Mouse (Mus musculus): ENCODE measurements around the gene Sgta. TPM values are rescaled to one million over a fixed set of nuclear protein-coding genes. Genes with fewer than 3 reads are reported as not detected.

Sgta gene
- polyA plus RNA-seq, 2 experiments = 176 to 205 TPM

GRCm38 (mm10) chr10:80996501-80996900, 63.5 kb downstream of the Sgta start:
- WGBS = 92% methylated on average over 8 of the region's 8 CpGs
- H3K4me1 ChIP-seq (ENCODE audit: control insufficient read depth, insufficient read depth, low read length) = peaks cover 3% of the 10 kb centered on the region; the same call in 1 of the 2 replicates
- H3K27ac ChIP-seq (replicated peaks; ENCODE audit: low read depth, low read length) = no peak overlapping the region
- no peak overlapping the region for H3K9ac ChIP-seq (ENCODE audit: low read depth, low read length, severe bottlenecking)
- H3K4me3 ChIP-seq (replicated peaks; ENCODE audit: low read length) = no peak overlapping the region
- H3K4me2 ChIP-seq (replicated peaks; ENCODE audit: low read depth, low read length, severe bottlenecking) = no peak overlapping the region
- DNase-seq (ENCODE audit: low spot score) (no peak), ATAC-seq (ENCODE audit: low FRiP score, low read depth) (no peak)
- no peak for TF ChIP-seq POLR2A (IDR thresholded peaks at IDR 0.05; ENCODE audit: borderline replicate concordance, extremely low read depth, insufficient read depth, insufficient read length)
- H3K27me3 ChIP-seq (ENCODE audit: control insufficient read depth, insufficient read depth, low read length) = no peaks in the 10 kb centered on the region; the same call in 1 of the 2 replicates
- no peaks in the 10 kb centered on the region for H3K36me3 ChIP-seq (ENCODE audit: control insufficient read depth, insufficient read depth, low read length)
- no peaks in the 10 kb centered on the region for H3K9me3 ChIP-seq (ENCODE audit: control insufficient read depth, low read length)

- Histone ChIP-seq H3K9ac (ENCODE audit: low read depth, low read length, severe bottlenecking) (no peak overlapping the region), H3K4me1 (ENCODE audit: control insufficient read depth, insufficient read depth, low read length) (peaks cover 3% of the 10 kb centered on the region; the same call in 1 of the 2 replicates), H3K36me3 (ENCODE audit: control insufficient read depth, insufficient read depth, low read length) (no peaks in the 10 kb centered on the region), H3K27me3 (ENCODE audit: control insufficient read depth, insufficient read depth, low read length) (no peaks in the 10 kb centered on the region; the same call in 1 of the 2 replicates), H3K27ac (replicated peaks; ENCODE audit: low read depth, low read length) (no peak overlapping the region), H3K4me2 (replicated peaks; ENCODE audit: low read depth, low read length, severe bottlenecking) (peak overlapping the region; percentile 35), H3K4me3 (replicated peaks; ENCODE audit: low read length) (0 out of 2 replicates have a peak overlapping the region, but pooled peaks have one; percentile 7), H3K9me3 (ENCODE audit: control insufficient read depth, low read length) (no peaks in the 10 kb centered on the region)
- peak; percentile 77 for DNase-seq (ENCODE audit: low spot score)
- WGBS = 12% methylated on average over 21 of the region's 21 CpGs
- ATAC-seq (ENCODE audit: low FRiP score, low read depth) = peak; percentile 48
- TF ChIP-seq POLR2A (IDR thresholded peaks at IDR 0.05; ENCODE audit: borderline replicate concordance, extremely low read depth, insufficient read depth, insufficient read length) = peak; percentile 33; the same call in 1 of the 2 replicates
Measured at GRCm38 (mm10) chr10:80995091-80995632, 64.8 kb downstream of the Sgta start.

GRCm38 (mm10) chr10:80994621-80995020, 65.4 kb downstream of the Sgta start:
- no peak overlapping the region for H3K4me3 ChIP-seq (replicated peaks; ENCODE audit: low read length)
- no peaks in the 10 kb centered on the region for H3K36me3 ChIP-seq (ENCODE audit: control insufficient read depth, insufficient read depth, low read length)
- H3K27me3 ChIP-seq (ENCODE audit: control insufficient read depth, insufficient read depth, low read length) = no peaks in the 10 kb centered on the region; the same call in 1 of the 2 replicates
- no peak for TF ChIP-seq POLR2A (IDR thresholded peaks at IDR 0.05; ENCODE audit: borderline replicate concordance, extremely low read depth, insufficient read depth, insufficient read length)
- H3K4me2 ChIP-seq (replicated peaks; ENCODE audit: low read depth, low read length, severe bottlenecking) = no peak overlapping the region
- H3K9ac ChIP-seq (ENCODE audit: low read depth, low read length, severe bottlenecking) = no peak overlapping the region
- no peak for DNase-seq (ENCODE audit: low spot score)
- WGBS = 58% methylated on average over 4 of the region's 4 CpGs
- H3K4me1 ChIP-seq (ENCODE audit: control insufficient read depth, insufficient read depth, low read length) = peaks cover under 1% of the 10 kb centered on the region; the same call in 1 of the 2 replicates
- H3K9me3 ChIP-seq (ENCODE audit: control insufficient read depth, low read length) = no peaks in the 10 kb centered on the region
- H3K27ac ChIP-seq (replicated peaks; ENCODE audit: low read depth, low read length) = no peak overlapping the region
- ATAC-seq (ENCODE audit: low FRiP score, low read depth) = no peak

Small RNA genes lying within 50 kb of the gene (microRNA-seq; reads per million reads assigned to microRNA genes)
- gene Mir5615-1 = not detected
- not detected for gene Mir5615-2

Other genes starting within 250 kb of the Sgta start
- gene Jsrp1, start 246.7 kb downstream of the Sgta start, polyA plus RNA-seq (2012; rRNA removed) = 8.5 and 12.1 TPM in 2 replicates
- 5.1 and 6.1 TPM in 2 replicates for gene Jsrp1, start 246.7 kb downstream of the Sgta start, polyA plus RNA-seq (2014; fragmentation: Nextera tagmentation; extraction: Ambion mirVana)
- 882 and 1,248 TPM in 2 replicates for gene Oaz1, start 233.5 kb downstream of the Sgta start, polyA plus RNA-seq (2012; rRNA removed)
- 1,813 and 1,884 TPM in 2 replicates for gene Oaz1, start 233.5 kb downstream of the Sgta start, polyA plus RNA-seq (2014; fragmentation: Nextera tagmentation; extraction: Ambion mirVana)
- 0.88 and 1.4 TPM in 2 replicates for gene Lingo3, start 216.1 kb downstream of the Sgta start, polyA plus RNA-seq (2012; rRNA removed)
- gene Lingo3, start 216.1 kb downstream of the Sgta start, polyA plus RNA-seq (2014; fragmentation: Nextera tagmentation; extraction: Ambion mirVana) = 0.56 and 0.82 TPM in 2 replicates
- gene Lsm7, start 205.0 kb downstream of the Sgta start, polyA plus RNA-seq (2012; rRNA removed) = 366 and 417 TPM in 2 replicates
- 360 and 371 TPM in 2 replicates for gene Lsm7, start 205.0 kb downstream of the Sgta start, polyA plus RNA-seq (2014; fragmentation: Nextera tagmentation; extraction: Ambion mirVana)
- 86.8 and 128 TPM in 2 replicates for gene Sppl2b, start 204.9 kb downstream of the Sgta start, polyA plus RNA-seq (2012; rRNA removed)
- 40.8 and 41.8 TPM in 2 replicates for gene Sppl2b, start 204.9 kb downstream of the Sgta start, polyA plus RNA-seq (2014; fragmentation: Nextera tagmentation; extraction: Ambion mirVana)
- gene Tmprss9, start 188.3 kb downstream of the Sgta start, polyA plus RNA-seq (2012; rRNA removed) = 0.04 TPM in 1 of 2 replicates, not detected in the other
- 0.10 TPM in 1 of 2 replicates, not detected in the other for gene Tmprss9, start 188.3 kb downstream of the Sgta start, polyA plus RNA-seq (2014; fragmentation: Nextera tagmentation; extraction: Ambion mirVana)
- 187 and 229 TPM in 2 replicates for gene Timm13, start 159.2 kb downstream of the Sgta start, polyA plus RNA-seq (2012; rRNA removed)
- 330 and 335 TPM in 2 replicates for gene Timm13, start 159.2 kb downstream of the Sgta start, polyA plus RNA-seq (2014; fragmentation: Nextera tagmentation; extraction: Ambion mirVana)
- 75.9 and 77.5 TPM in 2 replicates for gene Lmnb2, start 141.9 kb downstream of the Sgta start, polyA plus RNA-seq (2012; rRNA removed)
- 19.1 and 21.5 TPM in 2 replicates for gene Lmnb2, start 141.9 kb downstream of the Sgta start, polyA plus RNA-seq (2014; fragmentation: Nextera tagmentation; extraction: Ambion mirVana)
- gene Gadd45b, start 130.1 kb downstream of the Sgta start, polyA plus RNA-seq (2012; rRNA removed) = 46.2 and 52.2 TPM in 2 replicates
- gene Gadd45b, start 130.1 kb downstream of the Sgta start, polyA plus RNA-seq (2014; fragmentation: Nextera tagmentation; extraction: Ambion mirVana) = 33.8 and 36.6 TPM in 2 replicates
- gene Gng7, start 45.2 kb downstream of the Sgta start, polyA plus RNA-seq (2012; rRNA removed) = 7.6 and 7.9 TPM in 2 replicates
- 6.5 and 7.2 TPM in 2 replicates for gene Gng7, start 45.2 kb downstream of the Sgta start, polyA plus RNA-seq (2014; fragmentation: Nextera tagmentation; extraction: Ambion mirVana)
- 0.13 and 0.20 TPM in 2 replicates for gene Diras1, start 34.5 kb downstream of the Sgta start, polyA plus RNA-seq (2012; rRNA removed)
- gene Diras1, start 34.5 kb downstream of the Sgta start, polyA plus RNA-seq (2014; fragmentation: Nextera tagmentation; extraction: Ambion mirVana) = not detected in 2 replicates
- 25.9 and 33.0 TPM in 2 replicates for gene Slc39a3, start 22.8 kb downstream of the Sgta start, polyA plus RNA-seq (2012; rRNA removed)
- 12.8 and 14.8 TPM in 2 replicates for gene Slc39a3, start 22.8 kb downstream of the Sgta start, polyA plus RNA-seq (2014; fragmentation: Nextera tagmentation; extraction: Ambion mirVana)
- gene Thop1, start 9.9 kb upstream of the Sgta start, polyA plus RNA-seq (2012; rRNA removed) = 79.0 and 93.4 TPM in 2 replicates
- 52.4 and 54.1 TPM in 2 replicates for gene Thop1, start 9.9 kb upstream of the Sgta start, polyA plus RNA-seq (2014; fragmentation: Nextera tagmentation; extraction: Ambion mirVana)
- gene Creb3l3, start 38.7 kb upstream of the Sgta start, polyA plus RNA-seq (2012; rRNA removed) = 0.44 and 0.54 TPM in 2 replicates
- gene Creb3l3, start 38.7 kb upstream of the Sgta start, polyA plus RNA-seq (2014; fragmentation: Nextera tagmentation; extraction: Ambion mirVana) = 0.58 and 0.74 TPM in 2 replicates
- gene Map2k2, start 45.7 kb upstream of the Sgta start, polyA plus RNA-seq (2012; rRNA removed) = 165 and 176 TPM in 2 replicates
- gene Map2k2, start 45.7 kb upstream of the Sgta start, polyA plus RNA-seq (2014; fragmentation: Nextera tagmentation; extraction: Ambion mirVana) = 176 and 199 TPM in 2 replicates
- 17.7 and 21.0 TPM in 2 replicates for gene Zbtb7a, start 75.0 kb upstream of the Sgta start, polyA plus RNA-seq (2012; rRNA removed)
- gene Zbtb7a, start 75.0 kb upstream of the Sgta start, polyA plus RNA-seq (2014; fragmentation: Nextera tagmentation; extraction: Ambion mirVana) = 30.6 and 35.9 TPM in 2 replicates
- 35.1 and 49.4 TPM in 2 replicates for gene Pias4, start 107.7 kb upstream of the Sgta start, polyA plus RNA-seq (2012; rRNA removed)
- gene Pias4, start 107.7 kb upstream of the Sgta start, polyA plus RNA-seq (2014; fragmentation: Nextera tagmentation; extraction: Ambion mirVana) = 40.4 and 44.2 TPM in 2 replicates
- 1,329 and 1,559 TPM in 2 replicates for gene Eef2, start 116.5 kb upstream of the Sgta start, polyA plus RNA-seq (2012; rRNA removed)
- gene Eef2, start 116.5 kb upstream of the Sgta start, polyA plus RNA-seq (2014; fragmentation: Nextera tagmentation; extraction: Ambion mirVana) = 544 and 581 TPM in 2 replicates
- 73.0 and 81.8 TPM in 2 replicates for gene Dapk3, start 122.8 kb upstream of the Sgta start, polyA plus RNA-seq (2012; rRNA removed)
- 57.7 and 60.9 TPM in 2 replicates for gene Dapk3, start 122.8 kb upstream of the Sgta start, polyA plus RNA-seq (2014; fragmentation: Nextera tagmentation; extraction: Ambion mirVana)
- not detected in 2 replicates for gene 4930442H23Rik, start 123.7 kb upstream of the Sgta start, polyA plus RNA-seq (2012; rRNA removed)
- not detected in 2 replicates for gene 4930442H23Rik, start 123.7 kb upstream of the Sgta start, polyA plus RNA-seq (2014; fragmentation: Nextera tagmentation; extraction: Ambion mirVana)
- 0.31 and 0.43 TPM in 2 replicates for gene Nmrk2, start 141.9 kb upstream of the Sgta start, polyA plus RNA-seq (2012; rRNA removed)
- 0.64 and 0.87 TPM in 2 replicates for gene Nmrk2, start 141.9 kb upstream of the Sgta start, polyA plus RNA-seq (2014; fragmentation: Nextera tagmentation; extraction: Ambion mirVana)
- gene Atcay, start 170.7 kb upstream of the Sgta start, polyA plus RNA-seq (2012; rRNA removed) = 0.67 and 0.74 TPM in 2 replicates
- 0.25 TPM in 1 of 2 replicates, not detected in the other for gene Atcay, start 170.7 kb upstream of the Sgta start, polyA plus RNA-seq (2014; fragmentation: Nextera tagmentation; extraction: Ambion mirVana)
- gene Zfr2, start 173.0 kb upstream of the Sgta start, polyA plus RNA-seq (2012; rRNA removed) = 39.7 and 44.7 TPM in 2 replicates
- 9.7 and 10.5 TPM in 2 replicates for gene Zfr2, start 173.0 kb upstream of the Sgta start, polyA plus RNA-seq (2014; fragmentation: Nextera tagmentation; extraction: Ambion mirVana)
- 9.9 and 10.6 TPM in 2 replicates for gene Matk, start 192.8 kb upstream of the Sgta start, polyA plus RNA-seq (2012; rRNA removed)
- 5.9 and 6.8 TPM in 2 replicates for gene Matk, start 192.8 kb upstream of the Sgta start, polyA plus RNA-seq (2014; fragmentation: Nextera tagmentation; extraction: Ambion mirVana)
- 93.0 and 124 TPM in 2 replicates for gene Mrpl54, start 206.8 kb upstream of the Sgta start, polyA plus RNA-seq (2012; rRNA removed)
- 200 and 202 TPM in 2 replicates for gene Mrpl54, start 206.8 kb upstream of the Sgta start, polyA plus RNA-seq (2014; fragmentation: Nextera tagmentation; extraction: Ambion mirVana)
- gene Apba3, start 206.8 kb upstream of the Sgta start, polyA plus RNA-seq (2012; rRNA removed) = 77.9 and 102 TPM in 2 replicates
- gene Apba3, start 206.8 kb upstream of the Sgta start, polyA plus RNA-seq (2014; fragmentation: Nextera tagmentation; extraction: Ambion mirVana) = 58.2 and 59.2 TPM in 2 replicates
- 2.8 and 3.5 TPM in 2 replicates for gene Tjp3, start 231.4 kb upstream of the Sgta start, polyA plus RNA-seq (2012; rRNA removed)
- 5.2 and 6.4 TPM in 2 replicates for gene Tjp3, start 231.4 kb upstream of the Sgta start, polyA plus RNA-seq (2014; fragmentation: Nextera tagmentation; extraction: Ambion mirVana)
- 70.4 and 93.4 TPM in 2 replicates for gene Pip5k1c, start 232.8 kb upstream of the Sgta start, polyA plus RNA-seq (2012; rRNA removed)
- gene Pip5k1c, start 232.8 kb upstream of the Sgta start, polyA plus RNA-seq (2014; fragmentation: Nextera tagmentation; extraction: Ambion mirVana) = 53.0 and 60.4 TPM in 2 replicates